Mouse (Mus musculus) bone marrow, adult 2 months (tissue): Measurements from ENCODE around the gene Guca1a.

Source experiments
- CTCF ChIP-seq: fragments of 200-500 bp; IDR thresholded peaks from 2 replicates; pipeline ENCODE4 v1.5.1; 2011; ENCODE audit warnings: low read length, control low read depth; ENCODE audit not compliant: control insufficient read depth, insufficient read depth
- POLR2A ChIP-seq: fragments of 200-500 bp; IDR thresholded peaks from 2 replicates; pipeline ENCODE4 v1.6.1; 2011; ENCODE audit warnings: low read depth, mild to moderate bottlenecking, control low read depth, low read length, borderline replicate concordance; ENCODE audit not compliant: control insufficient read depth

DNA sequence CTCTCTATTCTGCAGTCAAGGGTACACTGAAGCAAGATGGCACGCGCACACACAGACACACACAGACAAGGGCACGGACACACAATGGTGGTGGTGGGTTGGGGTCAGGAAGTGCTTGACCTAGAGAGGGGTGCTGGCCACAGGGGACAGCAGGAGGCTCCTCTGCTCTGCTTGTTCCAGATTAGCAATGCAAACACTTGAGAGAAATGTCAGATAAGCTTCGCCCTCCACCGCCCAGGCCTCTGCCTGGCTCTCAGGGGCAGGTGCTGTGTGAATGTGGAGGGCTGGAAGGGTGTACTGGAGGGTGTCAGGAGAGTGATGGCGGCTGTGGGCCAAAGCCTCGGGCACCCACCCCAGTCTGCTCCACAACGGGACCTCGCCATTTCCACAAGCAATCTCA is 45.6 kb upstream of the Guca1a start:
- TF ChIP-seq POLR2A (no peak), CTCF (no peak)
